Mouse (Mus musculus): ENCODE data around the gene Pusl1.

Pusl1 gene

GRCm38 (mm10) chr4:155841003-155841454 is 50.6 kb downstream of the Pusl1 start:
- peak; percentile 77 for DNase-seq

- no peak for DNase-seq
Measured at GRCm38 (mm10) chr4:155840076-155841002, 51.2 kb downstream of the Pusl1 start.

- peak; percentile 85 for DNase-seq
Measured at GRCm38 (mm10) chr4:155839483-155839910, 52.1 kb downstream of the Pusl1 start, which contains the start of gene Mxra8. TSS of gene Mxra8 (plus strand) at chr4:155839680.

DNA sequence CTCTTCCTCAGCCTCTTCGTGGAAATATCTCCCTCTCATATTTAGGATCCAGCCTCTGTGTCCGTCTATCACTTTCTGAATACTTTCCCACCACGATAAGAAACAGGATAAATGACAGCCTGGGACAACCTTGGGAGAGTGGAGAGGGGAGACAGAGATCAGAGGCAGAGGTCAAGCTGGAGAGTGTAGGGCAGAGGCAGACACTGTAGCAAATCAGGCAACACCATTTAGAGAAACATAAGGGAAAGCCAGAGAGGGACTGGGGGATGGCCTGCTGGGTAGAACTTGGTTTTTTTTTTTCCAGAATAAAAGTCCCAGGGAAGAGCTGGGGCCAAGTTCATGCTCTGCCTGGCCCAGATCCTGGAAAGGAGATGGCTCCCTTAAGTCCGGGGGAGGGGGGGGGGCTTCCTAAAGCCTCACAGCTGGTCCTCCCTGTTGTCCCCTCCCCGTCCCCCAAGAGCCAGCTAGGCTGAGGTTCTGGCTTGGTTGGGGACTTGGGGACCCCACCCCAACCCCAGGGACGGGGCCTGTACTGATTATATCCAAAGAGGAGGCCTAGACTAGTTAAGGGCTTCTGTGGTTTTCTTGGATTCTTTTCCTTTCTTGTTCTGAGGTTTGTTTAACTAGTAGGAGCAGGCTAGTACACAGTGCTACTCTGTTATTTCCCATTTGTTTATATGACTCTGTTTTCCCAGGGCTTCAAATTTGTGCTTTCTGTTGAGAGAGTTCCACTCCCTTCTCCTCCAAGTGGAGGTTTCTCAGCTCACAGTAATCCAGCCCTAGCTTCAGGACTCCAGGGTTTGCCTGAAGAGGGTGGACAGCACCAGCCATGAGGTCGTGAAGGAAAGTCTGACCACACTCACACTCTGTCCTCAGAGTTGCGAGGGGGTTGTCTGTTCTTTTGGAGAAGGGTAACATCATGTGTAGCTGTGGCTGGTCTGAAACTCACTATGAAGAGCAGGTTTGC is 53.1 kb downstream of the Pusl1 start:
- no peak for DNase-seq
